Mouse (Mus musculus) liver, embryonic 16.5 days (tissue): ENCODE measurements around the gene Rnf41. TPM values are rescaled to one million over a fixed set of nuclear protein-coding genes. Genes with fewer than 3 reads are reported as not detected.

Source experiments
- ATAC-seq: fragments of 200-750 bp; cut with Nextera tagmentation; 2 replicates; pipeline ENCODE4 v1.8.0; 2017; ENCODE audit warnings: low read depth, mild to moderate bottlenecking, moderate number of reproducible peaks, moderate library complexity
- H3K27ac ChIP-seq: fragments of 300-500 bp; sonication (generic); 2 replicates; pipeline ENCODE4 v1.5.1; 2014; ENCODE audit warnings: mild to moderate bottlenecking, low read length
- H3K27me3 ChIP-seq: fragments of 300-500 bp; sonication (generic); 2 replicates; pipeline ENCODE4 v1.6.1; 2014; ENCODE audit warnings: low read depth, low read length, mixed read lengths; ENCODE audit not compliant: control insufficient read depth, insufficient read depth
- H3K36me3 ChIP-seq: fragments of 300-500 bp; sonication (generic); 2 replicates; pipeline ENCODE4 v1.6.1; 2014; ENCODE audit warnings: mild to moderate bottlenecking; ENCODE audit not compliant: control insufficient read depth, insufficient read depth
- H3K4me1 ChIP-seq: fragments of 300-500 bp; sonication (generic); 2 replicates; pipeline ENCODE4 v1.6.1; 2014; ENCODE audit warnings: low read depth, low read length, mixed read lengths; ENCODE audit not compliant: control insufficient read depth
- H3K4me2 ChIP-seq: fragments of 300-500 bp; sonication (generic); 2 replicates; pipeline ENCODE4 v1.6.1; 2014; ENCODE audit warnings: low read depth, low read length, mixed read lengths
- H3K4me3 ChIP-seq: fragments of 300-500 bp; sonication (generic); 2 replicates; pipeline ENCODE4 v1.5.1; 2014; ENCODE audit warnings: low read depth, mild to moderate bottlenecking, low read length
- H3K9ac ChIP-seq: fragments of 300-500 bp; sonication (generic); 2 replicates; pipeline ENCODE4 v1.6.1; 2014; ENCODE audit warnings: low read depth, low read length
- H3K9me3 ChIP-seq: fragments of 300-500 bp; sonication (generic); replicated peaks from 2 replicates; pipeline ENCODE4 v1.6.1; 2016; ENCODE audit warnings: low read length; ENCODE audit not compliant: control insufficient read depth
- WGBS: fragments of 180-500 bp; shearing (Covaris S2); extraction: QIAGEN DNeasy Blood & Tissue Kit; methylation state at CpG from one replicate; pipeline ENCODE4 v1.1.7; 2014; ENCODE audit not compliant: insufficient replicate concordance; 5-methylcytosine and 5-hydroxymethylcytosine counted together
- polyA plus RNA-seq: library from polyadenylated mRNA; unstranded; fragments of >200 nt; fragmentation: Nextera tagmentation; extraction: Ambion mirVana; gene quantifications from 2 replicates; pipeline ENCODE4 v1.2.1, GENCODE M21; 2015

Gene Rnf41
- polyA plus RNA-seq, 1 experiment from 2014 or later, result 8.3 TPM

- peaks cover 32% of the 10 kb centered on the region for H3K4me1 ChIP-seq
- no peak overlapping the region for H3K4me2 ChIP-seq
- H3K9ac ChIP-seq, result no peak overlapping the region
- H3K27ac ChIP-seq, result no peak overlapping the region
- peaks cover 19% of the 10 kb centered on the region for H3K36me3 ChIP-seq
- ATAC-seq, result no peak
- H3K27me3 ChIP-seq, result no peaks in the 10 kb centered on the region
- H3K4me3 ChIP-seq, result no peak overlapping the region
- H3K9me3 ChIP-seq, result no peaks in the 10 kb centered on the region
- 76% methylated on average over 3 of the region's 3 CpGs for WGBS
Measured at GRCm38 (mm10) chr10:128378462-128378861, 33.0 kb upstream of the Rnf41 start.

- no peak overlapping the region for H3K4me2 ChIP-seq
- peaks cover 32% of the 10 kb centered on the region for H3K4me1 ChIP-seq
- WGBS, result 83% methylated on average over 7 of the region's 7 CpGs
- no peaks in the 10 kb centered on the region for H3K27me3 ChIP-seq
- H3K36me3 ChIP-seq, result peaks cover 26% of the 10 kb centered on the region
- no peak overlapping the region for H3K27ac ChIP-seq
- no peak overlapping the region for H3K9ac ChIP-seq
- no peak overlapping the region for H3K4me3 ChIP-seq
- ATAC-seq, result no peak
- no peaks in the 10 kb centered on the region for H3K9me3 ChIP-seq
Measured at GRCm38 (mm10) chr10:128379260-128379659, 32.2 kb upstream of the Rnf41 start.

GRCm38 (mm10) chr10:128380565-128380964 is 30.9 kb upstream of the Rnf41 start:
- H3K27ac ChIP-seq, result no peak overlapping the region
- H3K4me2 ChIP-seq, result no peak overlapping the region
- H3K4me3 ChIP-seq, result no peak overlapping the region
- 80% methylated on average over 5 of the region's 5 CpGs for WGBS
- H3K9me3 ChIP-seq, result no peaks in the 10 kb centered on the region
- no peaks in the 10 kb centered on the region for H3K27me3 ChIP-seq
- H3K9ac ChIP-seq, result no peak overlapping the region
- ATAC-seq, result no peak
- H3K4me1 ChIP-seq, result peaks cover 32% of the 10 kb centered on the region
- H3K36me3 ChIP-seq, result peaks cover 26% of the 10 kb centered on the region

DNA sequence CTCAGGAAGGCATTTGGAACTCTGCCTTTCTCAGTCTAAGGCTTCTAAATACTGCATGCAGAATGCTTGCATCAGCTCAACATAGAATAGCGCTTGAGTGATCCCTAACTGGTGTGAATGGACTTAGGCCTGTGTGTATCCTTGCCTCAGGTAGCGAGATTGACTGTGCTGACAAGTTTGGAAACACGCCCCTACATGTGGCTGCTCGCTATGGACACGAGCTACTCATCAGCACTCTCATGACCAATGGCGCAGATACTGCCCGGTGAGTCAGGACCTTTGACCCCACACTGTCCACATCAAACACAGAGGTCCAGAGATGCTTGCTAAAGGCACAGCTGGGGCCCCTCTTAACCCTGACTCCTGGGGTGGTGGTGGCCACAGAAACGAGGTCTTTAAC is 29.0 kb upstream of the Rnf41 start:
- no peak overlapping the region for H3K4me2 ChIP-seq
- peaks cover 20% of the 10 kb centered on the region for H3K4me1 ChIP-seq
- WGBS, result 82% methylated on average over 8 of the region's 8 CpGs
- no peak overlapping the region for H3K9ac ChIP-seq
- no peak overlapping the region for H3K27ac ChIP-seq
- H3K27me3 ChIP-seq, result no peaks in the 10 kb centered on the region
- peak; percentile 63 for ATAC-seq
- no peak overlapping the region for H3K4me3 ChIP-seq
- H3K9me3 ChIP-seq, result no peaks in the 10 kb centered on the region
- peaks cover 37% of the 10 kb centered on the region for H3K36me3 ChIP-seq

DNA sequence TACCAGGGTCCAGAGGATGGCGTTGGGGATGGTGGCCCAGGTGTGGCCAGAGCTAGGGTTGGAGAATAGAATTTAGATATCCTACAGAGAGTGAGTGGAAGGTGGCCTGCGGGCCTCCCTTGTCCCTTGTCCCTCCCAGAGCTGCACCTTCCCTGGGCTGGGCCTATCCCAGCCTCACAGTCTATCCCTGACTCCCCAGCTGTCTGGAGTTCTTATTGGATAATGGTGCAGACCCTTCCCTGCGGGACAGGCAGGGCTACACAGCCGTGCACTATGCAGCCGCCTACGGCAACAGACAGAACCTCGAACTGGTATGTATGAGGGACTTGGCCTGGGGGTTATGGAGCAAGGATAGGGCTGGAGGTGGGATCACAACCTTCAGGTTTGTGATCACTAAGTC is 25.6 kb upstream of the Rnf41 start:
- H3K27ac ChIP-seq, result no peak overlapping the region
- no peak overlapping the region for H3K4me2 ChIP-seq
- H3K4me3 ChIP-seq, result no peak overlapping the region
- no peaks in the 10 kb centered on the region for H3K4me1 ChIP-seq
- H3K9ac ChIP-seq, result no peak overlapping the region
- peaks cover 62% of the 10 kb centered on the region for H3K36me3 ChIP-seq
- ATAC-seq, result no peak
- no peaks in the 10 kb centered on the region for H3K27me3 ChIP-seq
- H3K9me3 ChIP-seq, result no peaks in the 10 kb centered on the region
- 87% methylated on average over 7 of the region's 7 CpGs for WGBS

GRCm38 (mm10) chr10:128388941-128389340 is 22.5 kb upstream of the Rnf41 start:
- no peaks in the 10 kb centered on the region for H3K4me1 ChIP-seq
- no peak overlapping the region for H3K27ac ChIP-seq
- 86% methylated on average over 14 of the region's 14 CpGs for WGBS
- H3K4me2 ChIP-seq, result no peak overlapping the region
- peaks cover 39% of the 10 kb centered on the region for H3K36me3 ChIP-seq
- H3K9me3 ChIP-seq, result no peaks in the 10 kb centered on the region
- H3K9ac ChIP-seq, result no peak overlapping the region
- no peaks in the 10 kb centered on the region for H3K27me3 ChIP-seq
- no peak for ATAC-seq
- H3K4me3 ChIP-seq, result no peak overlapping the region

- WGBS, result 76% methylated on average over 6 of the region's 6 CpGs
- Histone ChIP-seq H3K27ac (no peak overlapping the region), H3K9ac (no peak overlapping the region), H3K4me1 (no peaks in the 10 kb centered on the region), H3K9me3 (no peaks in the 10 kb centered on the region), H3K36me3 (peaks cover 37% of the 10 kb centered on the region), H3K4me2 (no peak overlapping the region), H3K27me3 (no peaks in the 10 kb centered on the region), H3K4me3 (no peak overlapping the region)
- ATAC-seq, result no peak
Measured at GRCm38 (mm10) chr10:128389570-128389969, 21.9 kb upstream of the Rnf41 start.

- Histone ChIP-seq H3K27me3 (no peaks in the 10 kb centered on the region), H3K4me1 (peaks cover 2% of the 10 kb centered on the region; the same call in 1 of the 2 replicates), H3K9me3 (no peaks in the 10 kb centered on the region), H3K36me3 (peaks cover 37% of the 10 kb centered on the region), H3K27ac (no peak overlapping the region), H3K9ac (no peak overlapping the region), H3K4me3 (no peak overlapping the region), H3K4me2 (no peak overlapping the region)
- ATAC-seq, result no peak
- WGBS, result 88% methylated on average over 12 of the region's 12 CpGs
Measured at GRCm38 (mm10) chr10:128390366-128390765, 21.1 kb upstream of the Rnf41 start.

DNA sequence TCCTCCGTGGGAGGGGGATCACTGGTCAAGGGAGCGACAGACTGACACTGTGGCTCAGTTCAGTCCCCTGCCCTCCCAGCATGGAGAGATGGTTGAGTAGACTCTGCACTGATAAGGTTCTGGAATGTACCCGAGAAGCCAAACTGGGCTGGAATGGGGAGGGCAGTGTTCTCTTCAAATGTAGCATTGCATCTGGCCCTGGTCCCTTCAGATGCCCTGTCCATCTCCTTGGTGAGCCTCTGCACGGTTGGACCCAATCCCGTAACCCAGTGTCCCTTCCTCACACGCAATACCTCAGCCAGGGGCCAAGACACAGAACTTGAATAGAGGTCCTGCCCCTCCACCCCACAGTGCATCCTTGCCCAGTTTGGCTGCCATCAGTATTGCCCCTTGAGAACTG is 19.6 kb upstream of the Rnf41 start:
- ATAC-seq, result no peak
- H3K4me2 ChIP-seq, result no peak overlapping the region
- H3K4me1 ChIP-seq, result peaks cover 13% of the 10 kb centered on the region

More for the DNA sequence above, 19.6 kb upstream of the Rnf41 start:
- WGBS, result 68% methylated on average over 6 of the region's 6 CpGs
- Histone ChIP-seq H3K9ac (no peak overlapping the region), H3K27ac (no peak overlapping the region), H3K27me3 (no peaks in the 10 kb centered on the region), H3K36me3 (peaks cover 32% of the 10 kb centered on the region), H3K9me3 (no peaks in the 10 kb centered on the region), H3K4me3 (no peak overlapping the region)
